Mouse (Mus musculus): ENCODE data around the gene Dut. TPM values are rescaled to one million over a fixed set of nuclear protein-coding genes. Genes with fewer than 3 reads are reported as not detected.
"Not testable (repeated sequence)": the region's sequence is repeated elsewhere in the genome, so short reads cannot be mapped to it uniquely, and the experiment has no call there.

The Dut gene
- polyA plus RNA-seq, 1 experiment from 2014 or later, result 5.8 TPM

GRCm38 (mm10) chr2:125276692-125277091, 29.7 kb downstream of the Dut start:
- WGBS (ENCODE audit: missing documents), result 87% methylated on average over 5 of the region's 5 CpGs

GRCm38 (mm10) chr2:125278474-125278873, 31.5 kb downstream of the Dut start:
- H3K79me2 ChIP-seq (ENCODE audit: inconsistent target), result no peaks in the 10 kb centered on the region
- 28% methylated on average over 6 of the region's 7 CpGs for WGBS (ENCODE audit: missing documents)
- no peak overlapping the region for H3K27ac ChIP-seq
- no peaks in the 10 kb centered on the region for H3K36me3 ChIP-seq (ENCODE audit: inconsistent target)
- no peak overlapping the region for H3K4me3 ChIP-seq (ENCODE audit: inconsistent target)

More at GRCm38 (mm10) chr2:125276692-125277091, 29.7 kb downstream of the Dut start:
- H3K79me2 ChIP-seq (ENCODE audit: inconsistent target), result no peaks in the 10 kb centered on the region
- H3K27ac ChIP-seq, result no peak overlapping the region
- H3K4me3 ChIP-seq (ENCODE audit: inconsistent target), result no peak overlapping the region
- H3K36me3 ChIP-seq (ENCODE audit: inconsistent target), result no peaks in the 10 kb centered on the region

GRCm38 (mm10) chr2:125279995-125280394, 33.0 kb downstream of the Dut start:
- WGBS (ENCODE audit: missing documents), result 95% methylated on average over 9 of the region's 9 CpGs
- H3K4me3 ChIP-seq (ENCODE audit: inconsistent target); H3K36me3 ChIP-seq (ENCODE audit: inconsistent target); H3K27ac ChIP-seq; H3K79me2 ChIP-seq (ENCODE audit: inconsistent target): not testable (repeated sequence)

- Histone ChIP-seq H3K79me2 (ENCODE audit: inconsistent target) (no peaks in the 10 kb centered on the region), H3K4me3 (ENCODE audit: inconsistent target) (peak overlapping the region; percentile 24), H3K36me3 (ENCODE audit: inconsistent target) (no peaks in the 10 kb centered on the region), H3K27ac (no peak overlapping the region)
- 5% methylated on average over 14 of the region's 14 CpGs for WGBS (ENCODE audit: missing documents)
Measured at GRCm38 (mm10) chr2:125282334-125283206, 35.6 kb downstream of the Dut start.

GRCm38 (mm10) chr2:125285777-125286176, 38.8 kb downstream of the Dut start:
- 74% methylated on average over 4 of the region's 4 CpGs for WGBS (ENCODE audit: missing documents)
- H3K36me3 ChIP-seq (ENCODE audit: inconsistent target), result no peaks in the 10 kb centered on the region
- H3K4me3 ChIP-seq (ENCODE audit: inconsistent target), result no peak overlapping the region
- H3K27ac ChIP-seq, result no peak overlapping the region
- H3K79me2 ChIP-seq (ENCODE audit: inconsistent target), result no peaks in the 10 kb centered on the region

- WGBS (ENCODE audit: missing documents), result 88% methylated on average over 10 of the region's 10 CpGs
- no peak overlapping the region for H3K4me3 ChIP-seq (ENCODE audit: inconsistent target)
- no peaks in the 10 kb centered on the region for H3K36me3 ChIP-seq (ENCODE audit: inconsistent target)
- H3K79me2 ChIP-seq (ENCODE audit: inconsistent target), result no peaks in the 10 kb centered on the region
- H3K27ac ChIP-seq, result no peak overlapping the region
Measured at GRCm38 (mm10) chr2:125290197-125290965, 43.4 kb downstream of the Dut start.

- Histone ChIP-seq H3K36me3 (ENCODE audit: inconsistent target) (no peaks in the 10 kb centered on the region), H3K79me2 (ENCODE audit: inconsistent target) (no peaks in the 10 kb centered on the region), H3K4me3 (ENCODE audit: inconsistent target) (no peak overlapping the region), H3K27ac (no peak overlapping the region)
- WGBS (ENCODE audit: missing documents), result 64% methylated on average over 1 of the region's 1 CpGs
Measured at GRCm38 (mm10) chr2:125291101-125291500, 44.1 kb downstream of the Dut start.

- Histone ChIP-seq H3K79me2 (ENCODE audit: inconsistent target) (no peaks in the 10 kb centered on the region), H3K36me3 (ENCODE audit: inconsistent target) (no peaks in the 10 kb centered on the region), H3K27ac (no peak overlapping the region), H3K4me3 (ENCODE audit: inconsistent target) (no peak overlapping the region)
- 95% methylated on average over 7 of the region's 7 CpGs for WGBS (ENCODE audit: missing documents)
Measured at GRCm38 (mm10) chr2:125292616-125293015, 45.6 kb downstream of the Dut start.

- H3K36me3 ChIP-seq (ENCODE audit: inconsistent target), result no peaks in the 10 kb centered on the region
- no peak overlapping the region for H3K27ac ChIP-seq
- H3K4me3 ChIP-seq (ENCODE audit: inconsistent target), result no peak overlapping the region
- 89% methylated on average over 5 of the region's 5 CpGs for WGBS (ENCODE audit: missing documents)
- H3K79me2 ChIP-seq (ENCODE audit: inconsistent target), result no peaks in the 10 kb centered on the region
Measured at GRCm38 (mm10) chr2:125293969-125294491, 47.0 kb downstream of the Dut start.

GRCm38 (mm10) chr2:125295526-125295925, 48.5 kb downstream of the Dut start:
- no peak overlapping the region for H3K27ac ChIP-seq
- no peak overlapping the region for H3K4me3 ChIP-seq (ENCODE audit: inconsistent target)
- no peaks in the 10 kb centered on the region for H3K79me2 ChIP-seq (ENCODE audit: inconsistent target)
- 89% methylated on average over 3 of the region's 3 CpGs for WGBS (ENCODE audit: missing documents)
- no peaks in the 10 kb centered on the region for H3K36me3 ChIP-seq (ENCODE audit: inconsistent target)

- no peak overlapping the region for H3K4me3 ChIP-seq (ENCODE audit: inconsistent target)
- no peaks in the 10 kb centered on the region for H3K79me2 ChIP-seq (ENCODE audit: inconsistent target)
- no peak overlapping the region for H3K27ac ChIP-seq
- no peaks in the 10 kb centered on the region for H3K36me3 ChIP-seq (ENCODE audit: inconsistent target)
- WGBS (ENCODE audit: missing documents), result 91% methylated on average over 1 of the region's 1 CpGs
Measured at GRCm38 (mm10) chr2:125298841-125299240, 51.9 kb downstream of the Dut start.

- Histone ChIP-seq H3K4me3 (ENCODE audit: inconsistent target) (no peak overlapping the region), H3K27ac (no peak overlapping the region), H3K79me2 (ENCODE audit: inconsistent target) (no peaks in the 10 kb centered on the region), H3K36me3 (ENCODE audit: inconsistent target) (no peaks in the 10 kb centered on the region)
- 89% methylated on average over 9 of the region's 9 CpGs for WGBS (ENCODE audit: missing documents)
Measured at GRCm38 (mm10) chr2:125301877-125302624, 55.1 kb downstream of the Dut start.

GRCm38 (mm10) chr2:125302625-125302924, 55.6 kb downstream of the Dut start:
- Histone ChIP-seq H3K27ac (no peak overlapping the region), H3K79me2 (ENCODE audit: inconsistent target) (no peaks in the 10 kb centered on the region), H3K36me3 (ENCODE audit: inconsistent target) (no peaks in the 10 kb centered on the region), H3K4me3 (ENCODE audit: inconsistent target) (no peak overlapping the region)
- 94% methylated on average over 8 of the region's 8 CpGs for WGBS (ENCODE audit: missing documents)

- Histone ChIP-seq H3K36me3 (ENCODE audit: inconsistent target) (no peaks in the 10 kb centered on the region), H3K4me3 (ENCODE audit: inconsistent target) (no peak overlapping the region), H3K27ac (no peak overlapping the region), H3K79me2 (ENCODE audit: inconsistent target) (no peaks in the 10 kb centered on the region)
- WGBS (ENCODE audit: missing documents), result 73% methylated on average over 5 of the region's 5 CpGs
Measured at GRCm38 (mm10) chr2:125303764-125304384, 56.9 kb downstream of the Dut start.
